Mouse (Mus musculus): ENCODE results near the gene Top3a.

- TF ChIP-seq POLR2A (IDR thresholded peaks at IDR 0.05; ENCODE audit: low read depth, low read length), result no peak
- no peak for TF ChIP-seq CTCF (IDR thresholded peaks at IDR 0.05; ENCODE audit: extremely low read depth, insufficient read depth, insufficient read length, insufficient replicate concordance)
Measured at GRCm38 (mm10) chr11:60776107-60776828, 897 bp downstream of the Top3a start.
